In the genomic region with DNA sequence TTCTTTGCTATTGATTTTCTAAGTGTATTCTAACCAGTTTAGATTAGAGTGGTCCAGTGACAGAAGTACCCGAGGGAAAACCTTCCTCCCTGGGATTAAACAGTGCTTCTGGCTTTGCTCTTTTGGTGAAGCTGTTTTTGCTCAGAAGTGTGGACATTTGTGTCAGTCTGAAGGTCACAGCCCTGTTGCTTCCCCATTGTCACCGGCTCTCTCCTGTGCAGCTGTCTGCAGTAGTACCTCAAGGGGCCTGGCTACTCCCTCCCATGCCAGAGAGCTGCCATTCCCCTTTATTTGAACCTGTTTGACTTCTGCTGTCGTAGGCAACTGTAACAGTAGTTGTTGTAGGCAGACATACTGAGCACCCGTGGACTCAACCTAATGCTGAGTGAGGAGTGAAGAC, we compare ENCODE assay signal across 14 mouse cellular contexts.
"Had no signal": no experiment of that assay in that cellular context is flagged by ENCODE, and none has a peak within 500 bp of the region (broad histone marks: within the 10 kb centered on the region; RNA-seq: fewer than 3 reads in every experiment).

No protein-coding gene starts in this region.

- H3K4me3 ChIP-seq: layer of hippocampus, adult 2 months; lung, embryonic 15.5 days; megakaryocyte, embryonic 14.5 days; midbrain, embryonic 13.5 days; myocyte; neural tube, embryonic 15.5 days had no signal

- H3K4me1 ChIP-seq: lung, embryonic 15.5 days; neural tube, embryonic 15.5 days had no signal

- H3K27ac ChIP-seq: layer of hippocampus, adult 2 months; lung, embryonic 15.5 days; macrophage; midbrain, embryonic 13.5 days; neural tube, embryonic 15.5 days; stomach, postnatal 0 days had no signal

- H3K4me2 ChIP-seq: liver, embryonic 11.5 days; lung, embryonic 15.5 days; midbrain, embryonic 13.5 days; neural tube, embryonic 15.5 days had no signal

- H3K9ac ChIP-seq: lung, embryonic 15.5 days; midbrain, embryonic 13.5 days; neural tube, embryonic 15.5 days had no signal

- H3K27me3 ChIP-seq: lung, embryonic 15.5 days; megakaryocyte, embryonic 14.5 days; midbrain, embryonic 13.5 days; neural tube, embryonic 15.5 days had no signal

- H3K36me3 ChIP-seq: lung, embryonic 15.5 days; midbrain, embryonic 13.5 days; neural tube, embryonic 15.5 days had no signal

- DNase-seq: kidney, postnatal 10 days; kidney, postnatal 4 days; left cerebral cortex, postnatal 4 days; lung, postnatal 14 days; thymus, postnatal 4 days had no signal

- H3K9me3 ChIP-seq: lung, embryonic 15.5 days; midbrain, embryonic 13.5 days; neural tube, embryonic 15.5 days had no signal
